Mouse (Mus musculus) heart, embryonic 10.5 days (tissue): ENCODE data around the gene Pdss2. TPM values are rescaled to one million over a fixed set of nuclear protein-coding genes. Genes with fewer than 3 reads are reported as not detected.

Experiments
- DNase-seq: peaks from one replicate; pipeline ENCODE4 v3.0.0-alpha.2; 2017; ENCODE audit warnings: low spot score
- H3K27ac ChIP-seq: fragments of 300-500 bp; sonication (generic); 2 replicates; pipeline ENCODE4 v1.5.1; 2016; ENCODE audit warnings: mild to moderate bottlenecking
- H3K27me3 ChIP-seq: fragments of 300-500 bp; sonication (generic); 2 replicates; pipeline ENCODE4 v1.6.1; 2016; ENCODE audit warnings: mild to moderate bottlenecking; ENCODE audit not compliant: poor library complexity, insufficient read depth, severe bottlenecking
- H3K36me3 ChIP-seq: fragments of 300-500 bp; sonication (generic); 2 replicates; pipeline ENCODE4 v1.6.1; 2016; ENCODE audit warnings: mild to moderate bottlenecking, moderate library complexity
- H3K4me1 ChIP-seq: fragments of 300-500 bp; sonication (generic); 2 replicates; pipeline ENCODE4 v1.6.1; 2016; ENCODE audit warnings: mild to moderate bottlenecking
- H3K4me3 ChIP-seq: fragments of 300-500 bp; sonication (generic); 2 replicates; pipeline ENCODE4 v1.5.1; 2016; ENCODE audit warnings: mild to moderate bottlenecking, moderate library complexity
- H3K9me3 ChIP-seq: fragments of 300-500 bp; sonication (generic); 2 replicates; pipeline ENCODE4 v1.6.1; 2016; ENCODE audit warnings: mild to moderate bottlenecking, moderate library complexity
- WGBS: fragments of 180-500 bp; shearing (Covaris S2); methylation state at CpG from one replicate; pipeline ENCODE4 v1.1.7; 2016; 5-methylcytosine and 5-hydroxymethylcytosine counted together
- polyA plus RNA-seq: library from polyadenylated mRNA; unstranded; fragments of >200 nt; fragmentation: Nextera tagmentation; extraction: Ambion mirVana; gene quantifications from 2 replicates; pipeline ENCODE4 v1.2.1, GENCODE M21; 2016

Gene Pdss2
- polyA plus RNA-seq, 1 experiment from 2014 or later = 13.0 TPM

DNA sequence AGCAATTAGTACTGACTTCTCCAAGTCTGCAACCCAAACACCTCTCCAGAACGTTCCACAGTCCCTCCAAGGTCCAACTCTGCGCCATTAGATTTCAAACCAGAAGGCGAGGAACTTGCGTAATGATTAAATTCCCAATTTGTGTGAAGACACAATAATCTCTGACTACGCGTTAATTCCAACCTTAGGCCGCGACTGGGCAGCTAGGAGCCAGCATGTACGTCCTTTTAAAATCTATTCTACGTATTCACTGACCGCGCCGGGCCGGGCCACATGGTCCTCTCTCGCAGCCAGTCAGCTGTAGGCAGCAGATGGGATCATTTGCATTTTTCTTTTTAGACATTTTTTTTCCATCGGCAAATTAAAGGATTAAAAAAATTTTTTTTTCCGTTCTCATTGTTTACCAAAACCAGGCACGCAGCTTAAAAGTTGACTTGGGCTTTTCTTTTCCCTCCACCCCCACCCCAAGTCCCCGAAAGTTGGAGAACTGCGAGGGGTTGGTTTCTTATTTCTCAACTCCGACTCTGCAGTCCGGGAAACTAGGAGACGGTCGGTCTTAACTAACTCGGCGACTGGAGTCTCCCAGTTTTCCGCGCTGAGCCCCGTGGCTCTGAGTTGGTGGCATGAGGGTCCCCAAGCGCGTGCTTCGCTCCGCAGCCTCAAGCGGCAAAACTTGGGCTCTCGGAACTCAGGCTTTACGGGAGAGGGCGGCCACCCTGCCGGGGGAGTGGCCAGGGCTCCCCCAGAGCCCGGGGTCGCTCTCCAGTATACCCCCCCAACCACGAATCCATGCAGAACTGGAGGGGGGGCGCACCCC is 256.8 kb downstream of the Pdss2 start:
- Histone ChIP-seq H3K9me3 (no peaks in the 10 kb centered on the region), H3K4me3 (peak overlapping the region; percentile 89), H3K4me1 (peaks cover 36% of the 10 kb centered on the region), H3K27me3 (no peaks in the 10 kb centered on the region), H3K36me3 (no peaks in the 10 kb centered on the region), H3K27ac (peak overlapping the region; percentile 99)
- WGBS = under 1% methylated on average over 42 of the region's 42 CpGs
- DNase-seq = peak; percentile 92

DNA sequence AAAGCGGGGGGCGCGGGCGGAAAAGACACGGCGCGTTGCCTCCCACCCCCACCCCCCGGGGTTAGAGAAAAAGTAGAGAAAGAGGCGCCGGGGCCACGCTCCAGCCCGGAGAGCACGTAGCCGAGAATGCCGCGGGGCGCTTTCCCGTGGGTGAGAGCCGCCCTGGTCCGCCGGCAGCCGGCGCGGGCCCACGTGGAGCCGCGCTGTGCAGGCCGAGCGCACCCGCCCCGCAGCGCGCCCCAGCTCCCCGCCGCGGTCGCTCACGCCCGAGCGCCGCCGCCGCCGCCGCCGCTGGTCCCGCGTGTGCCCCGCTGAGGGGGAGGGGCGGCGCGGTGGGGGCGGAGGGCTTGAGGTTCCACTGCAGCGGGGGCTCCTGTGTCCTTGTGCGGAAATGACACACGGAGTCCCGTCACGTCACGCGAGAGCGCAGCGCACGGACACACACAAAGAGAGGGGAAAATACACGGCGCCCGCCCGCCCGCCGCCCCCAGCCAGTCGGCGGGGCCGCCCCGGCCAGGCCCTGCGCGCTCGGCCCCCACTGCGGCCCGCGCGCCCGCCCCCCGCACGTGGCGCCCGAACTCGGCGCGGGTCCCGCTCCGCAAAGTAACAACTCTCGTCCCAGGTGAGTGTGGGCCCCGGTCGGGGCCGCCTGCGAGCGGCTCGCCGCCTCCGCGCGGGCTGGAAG is 257.6 kb downstream of the Pdss2 start, which contains the start of gene Bend3:
Gene Bend3 (plus strand): TSS at position 81 of the 685 bp plus-strand sequence.
- Histone ChIP-seq H3K27ac (peak within 1 kb of the TSS; percentile 99), H3K4me1 (peaks cover 44% of the 10 kb centered on the region), H3K27me3 (no peaks in the 10 kb centered on the region), H3K4me3 (peak within 1 kb of the TSS; percentile 89), H3K9me3 (no peaks in the 10 kb centered on the region), H3K36me3 (no peaks in the 10 kb centered on the region)
- WGBS = under 1% methylated on average over 82 of the region's 101 CpGs
- no peak for DNase-seq

DNA sequence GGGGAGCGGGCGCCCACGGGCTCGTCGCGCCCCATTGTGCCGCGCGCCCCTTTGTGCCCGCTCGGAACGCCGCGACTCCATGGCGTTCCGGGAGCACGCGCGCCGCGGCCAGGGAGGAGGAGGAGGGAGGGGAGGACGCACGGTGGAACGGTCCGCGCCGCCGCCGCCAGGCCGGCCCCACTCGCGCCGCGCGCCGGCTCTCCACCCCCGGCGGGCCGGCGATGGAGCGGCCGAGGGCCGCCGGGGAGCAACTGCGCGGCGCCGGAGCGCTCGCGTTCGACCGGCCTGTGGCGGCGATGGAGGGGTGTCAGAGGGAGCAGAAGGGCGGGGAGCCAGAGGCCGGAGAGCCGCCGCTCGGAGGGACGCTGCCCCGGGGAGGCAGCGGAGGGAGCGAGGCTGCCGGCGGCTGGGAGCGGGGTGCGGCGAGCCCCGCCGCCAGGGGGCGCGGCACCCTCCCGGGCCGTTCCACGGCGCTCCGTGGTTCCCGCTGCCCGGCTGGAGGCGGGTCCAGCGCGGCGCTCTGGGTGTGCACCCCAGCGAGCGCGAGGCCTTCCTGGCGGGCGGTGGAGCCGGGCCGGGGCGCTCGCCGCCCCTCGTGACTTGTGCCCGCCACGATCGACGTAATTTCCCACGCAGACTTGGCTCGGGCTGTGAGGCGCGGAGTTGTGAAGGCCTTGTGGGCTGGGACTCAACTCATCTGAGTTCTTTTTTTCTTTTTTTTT is 258.3 kb downstream of the Pdss2 start:
- Histone ChIP-seq H3K27me3 (no peaks in the 10 kb centered on the region), H3K4me3 (peak overlapping the region; percentile 89), H3K9me3 (no peaks in the 10 kb centered on the region), H3K27ac (peak overlapping the region; percentile 99), H3K4me1 (peaks cover 48% of the 10 kb centered on the region), H3K36me3 (no peaks in the 10 kb centered on the region)
- under 1% methylated on average over 80 of the region's 103 CpGs for WGBS
- DNase-seq = peak; percentile 89

DNA sequence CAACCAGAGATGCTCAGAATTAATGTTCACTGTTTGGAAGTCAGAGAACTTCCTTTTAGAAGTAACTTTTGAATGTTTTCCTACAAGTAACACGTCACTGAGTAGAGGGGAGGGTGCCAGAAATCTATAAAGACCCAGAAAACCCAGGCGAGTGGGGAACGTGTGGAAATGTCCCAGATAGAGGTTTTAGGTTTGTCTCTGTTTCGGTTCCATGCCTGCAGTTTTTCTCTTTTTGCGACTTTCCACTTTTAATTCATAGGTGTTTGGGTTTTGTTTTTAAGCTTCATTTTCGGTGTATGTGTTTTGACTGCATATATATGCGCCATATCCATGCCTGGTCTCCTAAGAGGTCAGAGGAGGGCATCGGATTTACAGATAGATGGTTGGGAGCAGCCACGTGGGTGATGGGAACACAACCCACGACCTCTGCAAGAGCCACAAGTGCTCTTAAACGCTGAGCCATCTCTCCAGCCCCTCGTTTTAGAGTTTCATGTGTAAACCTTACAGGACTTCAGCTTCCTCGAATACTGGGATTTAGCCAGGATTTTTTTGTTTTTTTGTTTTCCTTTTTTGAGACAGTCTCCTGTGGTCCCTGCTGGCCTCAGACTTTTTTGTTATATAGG is 259.1 kb downstream of the Pdss2 start:
- H3K9me3 ChIP-seq = no peaks in the 10 kb centered on the region
- 11% methylated on average over 13 of the region's 13 CpGs for WGBS
- H3K36me3 ChIP-seq = no peaks in the 10 kb centered on the region
- H3K27ac ChIP-seq = peak overlapping the region; percentile 99
- H3K27me3 ChIP-seq = no peaks in the 10 kb centered on the region
- no peak for DNase-seq
- H3K4me3 ChIP-seq = peak overlapping the region; percentile 89
- H3K4me1 ChIP-seq = peaks cover 52% of the 10 kb centered on the region

- H3K4me3 ChIP-seq = no peak overlapping the region
Observed at GRCm38 (mm10) chr10:43481179-43481578, 259.9 kb downstream of the Pdss2 start.

GRCm38 (mm10) chr10:43482021-43482420 is 260.7 kb downstream of the Pdss2 start:
- 93% methylated on average over 5 of the region's 5 CpGs for WGBS
- H3K4me1 ChIP-seq = peaks cover 50% of the 10 kb centered on the region

More at GRCm38 (mm10) chr10:43481179-43481578, 259.9 kb downstream of the Pdss2 start:
- Histone ChIP-seq H3K9me3 (no peaks in the 10 kb centered on the region), H3K27ac (no peak overlapping the region), H3K4me1 (peaks cover 52% of the 10 kb centered on the region), H3K36me3 (no peaks in the 10 kb centered on the region), H3K27me3 (no peaks in the 10 kb centered on the region)
- no peak for DNase-seq
- 33% methylated on average over 4 of the region's 4 CpGs for WGBS

DNA sequence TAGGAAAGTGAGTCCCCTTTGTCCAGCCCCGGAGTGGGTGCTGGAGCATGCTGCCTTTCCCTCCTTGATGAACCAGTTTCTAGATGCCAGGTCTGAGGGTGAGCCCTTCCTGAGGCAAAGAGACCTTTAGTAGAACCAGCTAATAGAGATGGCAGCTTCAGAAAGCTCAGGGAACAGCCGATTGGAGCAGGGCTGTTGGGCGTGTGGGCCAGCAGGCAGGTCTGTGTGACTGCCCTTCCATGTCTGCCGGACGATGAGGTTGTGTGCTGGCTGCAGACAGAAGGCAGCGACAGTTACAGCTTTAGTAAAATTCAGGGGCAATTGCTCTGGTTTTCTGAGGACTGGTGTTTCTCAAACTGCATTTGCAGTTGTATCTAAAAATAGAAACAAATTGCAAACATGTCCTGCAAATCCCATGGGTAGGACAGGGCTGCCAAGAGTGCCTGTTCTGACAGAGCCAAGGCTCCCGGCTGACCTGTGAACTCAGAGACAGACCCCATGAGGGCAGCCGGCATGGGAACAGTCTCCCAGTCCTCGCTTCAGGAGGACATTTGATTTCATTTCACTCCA is 262.2 kb downstream of the Pdss2 start:
- WGBS = 26% methylated on average over 9 of the region's 9 CpGs
- Histone ChIP-seq H3K9me3 (no peaks in the 10 kb centered on the region), H3K27ac (peak overlapping the region; percentile 81), H3K36me3 (no peaks in the 10 kb centered on the region), H3K4me3 (no peak overlapping the region), H3K27me3 (no peaks in the 10 kb centered on the region), H3K4me1 (peaks cover 56% of the 10 kb centered on the region)
- DNase-seq = no peak

More at GRCm38 (mm10) chr10:43482021-43482420, 260.7 kb downstream of the Pdss2 start:
- DNase-seq = no peak
- Histone ChIP-seq H3K4me3 (no peak overlapping the region), H3K9me3 (no peaks in the 10 kb centered on the region), H3K36me3 (no peaks in the 10 kb centered on the region), H3K27me3 (no peaks in the 10 kb centered on the region), H3K27ac (no peak overlapping the region)

DNA sequence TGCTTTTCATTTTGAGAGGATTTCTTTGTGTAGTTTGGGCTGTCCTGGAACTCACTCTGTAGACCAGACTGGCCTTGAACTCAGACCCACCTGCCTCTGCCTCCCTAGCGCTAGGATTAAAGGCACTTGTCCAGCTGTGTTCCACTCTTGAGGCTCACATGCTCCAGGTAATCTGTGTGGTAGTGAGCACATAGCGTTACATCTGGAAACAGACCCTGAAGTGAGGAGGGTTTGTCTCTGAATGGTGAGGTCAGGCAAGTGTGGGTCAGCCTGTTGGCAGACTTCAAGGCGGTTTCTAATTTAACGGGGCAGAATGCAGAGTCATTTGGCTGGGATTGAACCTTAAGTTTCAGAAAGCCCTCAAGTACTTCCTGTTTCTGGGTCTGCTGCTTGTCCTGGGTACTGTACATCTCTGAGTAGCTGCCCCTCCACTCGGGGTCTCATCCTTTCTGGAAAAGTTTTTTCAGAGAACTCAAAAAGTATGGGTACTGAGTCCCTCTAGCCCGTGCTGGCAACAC is 264.5 kb downstream of the Pdss2 start:
- Histone ChIP-seq H3K4me1 (peaks cover 71% of the 10 kb centered on the region), H3K27me3 (no peaks in the 10 kb centered on the region), H3K9me3 (no peaks in the 10 kb centered on the region), H3K27ac (peak overlapping the region; percentile 43; the same call in 1 of the 2 replicates), H3K36me3 (no peaks in the 10 kb centered on the region), H3K4me3 (no peak overlapping the region)
- no peak for DNase-seq
- WGBS = 85% methylated on average over 6 of the region's 6 CpGs

DNA sequence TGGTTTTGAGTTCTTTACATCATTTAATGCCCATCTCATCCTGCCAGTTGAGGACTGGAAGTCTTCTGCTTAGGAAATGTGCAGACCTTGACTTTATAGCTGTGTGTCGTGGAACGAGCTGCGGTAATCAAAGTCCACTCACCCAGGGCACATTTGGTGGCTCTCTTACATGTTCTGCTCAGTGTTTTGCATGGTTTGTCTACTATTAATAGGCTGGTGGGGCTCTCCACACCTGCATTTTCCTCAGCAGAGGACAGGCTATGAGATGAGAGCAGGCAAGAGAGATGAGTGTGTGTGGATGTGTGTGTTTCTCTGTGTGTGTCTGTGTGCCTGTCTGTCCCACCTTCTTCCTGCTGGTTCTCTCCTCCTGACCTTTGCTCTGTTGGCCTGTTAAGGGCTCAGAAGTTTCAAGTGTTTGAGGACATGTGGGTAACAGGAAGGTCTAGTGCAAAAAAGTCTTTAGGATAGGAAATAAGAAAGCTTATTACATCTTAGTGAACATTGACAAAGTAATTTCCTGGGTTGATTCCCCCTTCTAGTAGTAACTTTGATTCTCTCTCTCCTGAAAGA is 266.2 kb downstream of the Pdss2 start:
- Histone ChIP-seq H3K9me3 (no peaks in the 10 kb centered on the region), H3K27me3 (no peaks in the 10 kb centered on the region), H3K4me1 (peaks cover 58% of the 10 kb centered on the region), H3K27ac (peak overlapping the region; percentile 18; the same call in 1 of the 2 replicates), H3K4me3 (no peak overlapping the region), H3K36me3 (no peaks in the 10 kb centered on the region)
- WGBS = 77% methylated on average over 3 of the region's 3 CpGs
- no peak for DNase-seq

DNA sequence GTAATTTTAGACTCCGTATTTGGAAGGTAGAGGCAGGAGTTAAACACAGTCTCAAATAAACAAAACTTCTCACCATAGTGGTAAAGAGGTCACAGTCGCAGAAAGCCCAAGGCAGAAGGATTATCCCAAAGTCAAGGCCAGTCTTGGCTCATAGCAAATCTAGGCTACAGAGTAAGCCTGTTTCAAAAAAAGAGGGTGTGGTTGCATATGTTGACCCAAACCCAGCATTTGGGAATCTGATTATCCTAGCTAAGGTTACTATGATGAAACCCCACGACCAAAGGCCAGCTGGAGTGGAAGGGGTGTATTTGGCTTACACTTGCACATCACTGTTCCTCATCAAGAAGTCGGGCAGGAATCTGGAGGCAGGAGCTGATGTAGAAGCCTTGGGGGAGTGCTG is 267.0 kb downstream of the Pdss2 start:
- 80% methylated on average over 4 of the region's 4 CpGs for WGBS
- Histone ChIP-seq H3K36me3 (no peaks in the 10 kb centered on the region), H3K27ac (no peak overlapping the region), H3K4me3 (no peak overlapping the region), H3K9me3 (no peaks in the 10 kb centered on the region), H3K4me1 (peaks cover 51% of the 10 kb centered on the region), H3K27me3 (no peaks in the 10 kb centered on the region)
- DNase-seq = no peak

DNA sequence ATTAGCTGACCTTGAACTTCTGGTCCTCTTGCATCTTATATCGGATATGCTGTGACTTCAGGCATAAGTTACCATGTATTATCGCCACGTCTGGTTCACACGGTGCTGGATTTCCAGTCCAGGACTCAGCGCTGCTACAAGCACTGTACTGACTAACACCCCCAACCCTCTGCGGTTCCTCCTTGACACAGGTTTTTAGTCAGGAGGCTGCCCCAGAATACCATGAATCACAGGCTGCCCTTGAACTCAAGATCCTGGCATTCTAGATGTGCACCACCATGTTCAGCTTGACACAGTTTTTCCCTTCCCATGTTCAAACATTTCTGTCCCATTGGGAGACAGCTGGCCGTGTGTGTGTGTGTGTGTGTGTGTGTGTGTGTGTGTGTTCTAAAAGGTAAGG is 267.9 kb downstream of the Pdss2 start:
- Histone ChIP-seq H3K27ac (peak overlapping the region; percentile 70), H3K9me3 (no peaks in the 10 kb centered on the region), H3K36me3 (peaks cover 3% of the 10 kb centered on the region; the same call in 1 of the 2 replicates), H3K4me3 (peak overlapping the region; percentile 32), H3K27me3 (no peaks in the 10 kb centered on the region), H3K4me1 (peaks cover 44% of the 10 kb centered on the region)
- DNase-seq = no peak
- 87% methylated on average over 7 of the region's 7 CpGs for WGBS

- H3K4me3 ChIP-seq = peak overlapping the region; percentile 32
- H3K27ac ChIP-seq = peak overlapping the region; percentile 70
- DNase-seq = no peak
- WGBS = 19% methylated on average over 6 of the region's 6 CpGs
- peaks cover 7% of the 10 kb centered on the region; the same call in 1 of the 2 replicates for H3K36me3 ChIP-seq
- H3K27me3 ChIP-seq = no peaks in the 10 kb centered on the region
- peaks cover 41% of the 10 kb centered on the region for H3K4me1 ChIP-seq
- no peaks in the 10 kb centered on the region for H3K9me3 ChIP-seq
Observed at GRCm38 (mm10) chr10:43489550-43489949, 268.3 kb downstream of the Pdss2 start.
